Mouse (Mus musculus): Measurements from ENCODE around the gene Nin. TPM values are rescaled to one million over a fixed set of nuclear protein-coding genes. Genes with fewer than 3 reads are reported as not detected.

Gene Nin
- polyA plus RNA-seq, 1 experiment, result 5.0 TPM

DNA sequence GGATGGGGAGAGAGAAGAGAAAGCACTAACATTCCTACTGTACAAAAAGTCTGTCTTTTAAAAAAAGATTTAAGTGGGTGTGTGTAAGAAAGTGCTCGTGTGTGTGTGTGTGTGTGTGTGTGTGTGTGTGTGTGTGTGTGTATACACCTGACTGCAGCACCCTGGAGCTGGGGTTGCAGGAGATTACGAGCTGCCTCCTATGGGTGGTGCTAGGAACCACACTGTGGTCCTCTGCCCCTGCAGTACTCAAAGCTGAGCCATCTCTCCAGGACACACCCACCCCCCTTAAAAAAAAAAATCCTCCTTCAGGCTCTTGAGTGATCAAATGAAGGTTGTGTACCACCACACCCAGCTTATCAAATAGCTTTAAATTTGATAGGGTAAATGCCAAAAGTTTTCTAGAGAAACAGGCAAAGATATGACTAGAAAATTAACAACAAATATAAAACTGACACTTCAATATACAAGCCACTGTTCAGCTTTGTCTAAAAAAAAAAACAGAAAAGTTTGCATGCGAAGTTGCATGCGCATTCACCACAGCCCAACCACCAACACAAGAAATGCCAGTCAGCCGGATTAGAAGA, 27.6 kb upstream of the Nin start:
- Histone ChIP-seq H3K4me3 (no peak overlapping the region), H3K4me2 (ENCODE audit: low read depth) (no peak overlapping the region), H3K36me3 (ENCODE audit: control insufficient read depth, insufficient read depth) (no peaks in the 10 kb centered on the region), H3K79me2 (ENCODE audit: control insufficient read depth, insufficient read depth) (no peaks in the 10 kb centered on the region), H3K27me3 (ENCODE audit: control insufficient read depth, insufficient read depth, insufficient read length) (no peaks in the 10 kb centered on the region), H3ac (ENCODE audit: control insufficient read depth, insufficient read length) (no peak overlapping the region)
- TF ChIP-seq USF1 (IDR thresholded peaks at IDR 0.05; ENCODE audit: low read depth), result no peak
- no peak for TF ChIP-seq TCF3 (IDR thresholded peaks at IDR 0.05; ENCODE audit: insufficient read length, low read depth)
- no peak for TF ChIP-seq REST (IDR thresholded peaks at IDR 0.05; ENCODE audit: insufficient read depth, insufficient read length)
- TF ChIP-seq MAX (IDR thresholded peaks at IDR 0.05; ENCODE audit: low read depth), result no peak
- no peak for TF ChIP-seq MYOG (IDR thresholded peaks at IDR 0.05; ENCODE audit: control insufficient read depth in 1 of 3, insufficient read depth in 1 of 3, insufficient read length in 2 of 3, low read depth in 2 of 3)
- no peak for TF ChIP-seq POLR2A (IDR thresholded peaks at IDR 0.05; ENCODE audit: insufficient read length, low read depth)
- TF ChIP-seq SRF (IDR thresholded peaks at IDR 0.05; ENCODE audit: control insufficient read depth, insufficient read length, low read depth), result no peak
- no peak for TF ChIP-seq E2F4 (IDR thresholded peaks at IDR 0.05; ENCODE audit: insufficient read depth)
- no peak for TF ChIP-seq TCF12 (IDR thresholded peaks at IDR 0.05; ENCODE audit: insufficient read depth, poor library complexity, severe bottlenecking)
- TF ChIP-seq MYOD1 (IDR thresholded peaks at IDR 0.05; ENCODE audit: control insufficient read depth in 1 of 3, insufficient read length in 2 of 3, low read depth in 2 of 3), result no peak
- TF ChIP-seq CEBPB (IDR thresholded peaks at IDR 0.05; ENCODE audit: insufficient read depth, poor library complexity, severe bottlenecking), result no peak
- TF ChIP-seq POLR2AphosphoS2 (IDR thresholded peaks at IDR 0.05; ENCODE audit: insufficient read length, low read depth), result no peak

DNA sequence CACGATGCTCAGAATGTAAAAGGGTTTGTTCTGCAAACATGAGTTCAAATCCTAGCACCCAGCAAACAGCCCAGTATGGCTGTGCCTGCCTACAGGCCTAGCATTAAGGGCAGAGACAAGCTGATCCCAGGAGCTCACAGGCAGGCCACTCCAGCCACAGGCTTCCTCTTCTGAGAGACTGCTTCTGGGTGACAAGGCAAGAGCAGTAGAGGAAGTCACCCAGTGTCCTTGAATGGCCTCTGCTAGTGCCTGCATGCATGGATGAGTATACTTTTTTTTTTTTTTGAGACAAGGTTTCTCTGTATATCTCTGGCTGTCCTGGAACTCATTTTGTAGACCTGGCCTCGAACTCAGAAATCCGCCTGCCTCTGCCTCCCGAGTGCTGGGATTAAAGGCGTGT, 27.0 kb upstream of the Nin start:
- no peaks in the 10 kb centered on the region for H3K27me3 ChIP-seq (ENCODE audit: control insufficient read depth, insufficient read depth, insufficient read length)
- no peak overlapping the region for H3ac ChIP-seq (ENCODE audit: control insufficient read depth, insufficient read length)
- no peak overlapping the region for H3K4me2 ChIP-seq (ENCODE audit: low read depth)
- no peak overlapping the region for H3K4me3 ChIP-seq
- H3K79me2 ChIP-seq (ENCODE audit: control insufficient read depth, insufficient read depth), result no peaks in the 10 kb centered on the region
- H3K36me3 ChIP-seq (ENCODE audit: control insufficient read depth, insufficient read depth), result no peaks in the 10 kb centered on the region
- no peak for TF ChIP-seq USF1 (IDR thresholded peaks at IDR 0.05; ENCODE audit: low read depth)
- TF ChIP-seq POLR2AphosphoS2 (IDR thresholded peaks at IDR 0.05; ENCODE audit: insufficient read length, low read depth), result no peak
- no peak for TF ChIP-seq MYOG (IDR thresholded peaks at IDR 0.05; ENCODE audit: control insufficient read depth in 1 of 3, insufficient read depth in 1 of 3, insufficient read length in 2 of 3, low read depth in 2 of 3)
- TF ChIP-seq SRF (IDR thresholded peaks at IDR 0.05; ENCODE audit: control insufficient read depth, insufficient read length, low read depth), result no peak
- no peak for TF ChIP-seq CEBPB (IDR thresholded peaks at IDR 0.05; ENCODE audit: insufficient read depth, poor library complexity, severe bottlenecking)
- TF ChIP-seq TCF12 (IDR thresholded peaks at IDR 0.05; ENCODE audit: insufficient read depth, poor library complexity, severe bottlenecking), result no peak
- TF ChIP-seq TCF3 (IDR thresholded peaks at IDR 0.05; ENCODE audit: insufficient read length, low read depth), result no peak
- TF ChIP-seq E2F4 (IDR thresholded peaks at IDR 0.05; ENCODE audit: insufficient read depth), result no peak
- TF ChIP-seq MAX (IDR thresholded peaks at IDR 0.05; ENCODE audit: low read depth), result no peak
- no peak for TF ChIP-seq MYOD1 (IDR thresholded peaks at IDR 0.05; ENCODE audit: control insufficient read depth in 1 of 3, insufficient read length in 2 of 3, low read depth in 2 of 3)
- TF ChIP-seq POLR2A (IDR thresholded peaks at IDR 0.05; ENCODE audit: insufficient read length, low read depth), result no peak
- TF ChIP-seq REST (IDR thresholded peaks at IDR 0.05; ENCODE audit: insufficient read depth, insufficient read length), result no peak

GRCm38 (mm10) chr12:70139871-70140270, 26.4 kb upstream of the Nin start:
- Histone ChIP-seq H3K4me2 (ENCODE audit: low read depth) (no peak overlapping the region), H3K27me3 (ENCODE audit: control insufficient read depth, insufficient read depth, insufficient read length) (no peaks in the 10 kb centered on the region), H3ac (ENCODE audit: control insufficient read depth, insufficient read length) (no peak overlapping the region), H3K4me3 (no peak overlapping the region), H3K79me2 (ENCODE audit: control insufficient read depth, insufficient read depth) (no peaks in the 10 kb centered on the region), H3K36me3 (ENCODE audit: control insufficient read depth, insufficient read depth) (no peaks in the 10 kb centered on the region)
- TF ChIP-seq E2F4 (IDR thresholded peaks at IDR 0.05; ENCODE audit: insufficient read depth) (no peak), TCF12 (IDR thresholded peaks at IDR 0.05; ENCODE audit: insufficient read depth, poor library complexity, severe bottlenecking) (no peak), REST (IDR thresholded peaks at IDR 0.05; ENCODE audit: insufficient read depth, insufficient read length) (no peak), POLR2AphosphoS2 (IDR thresholded peaks at IDR 0.05; ENCODE audit: insufficient read length, low read depth) (no peak), USF1 (IDR thresholded peaks at IDR 0.05; ENCODE audit: low read depth) (no peak), TCF3 (IDR thresholded peaks at IDR 0.05; ENCODE audit: insufficient read length, low read depth) (no peak), MYOD1 (IDR thresholded peaks at IDR 0.05; ENCODE audit: control insufficient read depth in 1 of 3, insufficient read length in 2 of 3, low read depth in 2 of 3) (no peak), MYOG (IDR thresholded peaks at IDR 0.05; ENCODE audit: control insufficient read depth in 1 of 3, insufficient read depth in 1 of 3, insufficient read length in 2 of 3, low read depth in 2 of 3) (no peak), POLR2A (IDR thresholded peaks at IDR 0.05; ENCODE audit: insufficient read length, low read depth) (no peak)

- Histone ChIP-seq H3K4me2 (ENCODE audit: low read depth) (no peak overlapping the region), H3K79me2 (ENCODE audit: control insufficient read depth, insufficient read depth) (no peaks in the 10 kb centered on the region), H3K4me3 (no peak overlapping the region), H3K36me3 (ENCODE audit: control insufficient read depth, insufficient read depth) (no peaks in the 10 kb centered on the region), H3ac (ENCODE audit: control insufficient read depth, insufficient read length) (no peak overlapping the region), H3K27me3 (ENCODE audit: control insufficient read depth, insufficient read depth, insufficient read length) (no peaks in the 10 kb centered on the region)
- TF ChIP-seq USF1 (IDR thresholded peaks at IDR 0.05; ENCODE audit: low read depth), result no peak
- no peak for TF ChIP-seq TCF3 (IDR thresholded peaks at IDR 0.05; ENCODE audit: insufficient read length, low read depth)
- TF ChIP-seq E2F4 (IDR thresholded peaks at IDR 0.05; ENCODE audit: insufficient read depth), result no peak
- no peak for TF ChIP-seq SRF (IDR thresholded peaks at IDR 0.05; ENCODE audit: control insufficient read depth, insufficient read length, low read depth)
- no peak for TF ChIP-seq MAX (IDR thresholded peaks at IDR 0.05; ENCODE audit: low read depth)
- no peak for TF ChIP-seq REST (IDR thresholded peaks at IDR 0.05; ENCODE audit: insufficient read depth, insufficient read length)
- TF ChIP-seq POLR2A (IDR thresholded peaks at IDR 0.05; ENCODE audit: insufficient read length, low read depth), result no peak
- no peak for TF ChIP-seq MYOD1 (IDR thresholded peaks at IDR 0.05; ENCODE audit: control insufficient read depth in 1 of 3, insufficient read length in 2 of 3, low read depth in 2 of 3)
- TF ChIP-seq TCF12 (IDR thresholded peaks at IDR 0.05; ENCODE audit: insufficient read depth, poor library complexity, severe bottlenecking), result no peak
- TF ChIP-seq MYOG (IDR thresholded peaks at IDR 0.05; ENCODE audit: control insufficient read depth in 1 of 3, insufficient read depth in 1 of 3, insufficient read length in 2 of 3, low read depth in 2 of 3), result no peak
- TF ChIP-seq CEBPB (IDR thresholded peaks at IDR 0.05; ENCODE audit: insufficient read depth, poor library complexity, severe bottlenecking), result no peak
- no peak for TF ChIP-seq POLR2AphosphoS2 (IDR thresholded peaks at IDR 0.05; ENCODE audit: insufficient read length, low read depth)
These were observed 24.1 kb upstream of the Nin start for GRCm38 (mm10) chr12:70137626-70138025.
